Mouse (Mus musculus) stomach, embryonic 15.5 days (tissue): Measurements from ENCODE around the gene Gatb. TPM values are rescaled to one million over a fixed set of nuclear protein-coding genes. Genes with fewer than 3 reads are reported as not detected.

Experiments
- ATAC-seq: fragments of 200-750 bp; cut with Nextera tagmentation; 2 replicates; pipeline ENCODE4 v1.8.0; 2017; ENCODE audit warnings: low read depth, moderate number of reproducible peaks, moderate TSS enrichment; ENCODE audit not compliant: insufficient read depth, low FRiP score
- H3K27ac ChIP-seq: fragments of 300-500 bp; sonication (generic); 2 replicates; pipeline ENCODE4 v1.5.1; 2015; ENCODE audit warnings: mild to moderate bottlenecking, inconsistent platforms
- H3K27me3 ChIP-seq: fragments of 300-500 bp; sonication (generic); replicated peaks from 2 replicates; pipeline ENCODE4 v1.6.1; 2015; ENCODE audit warnings: inconsistent platforms
- H3K36me3 ChIP-seq: fragments of 300-500 bp; sonication (generic); 2 replicates; pipeline ENCODE4 v1.6.1; 2015; ENCODE audit warnings: inconsistent platforms
- H3K4me1 ChIP-seq: fragments of 300-500 bp; sonication (generic); 2 replicates; pipeline ENCODE4 v1.6.1; 2015; ENCODE audit warnings: inconsistent platforms
- H3K4me2 ChIP-seq: fragments of 300-500 bp; sonication (generic); 2 replicates; pipeline ENCODE4 v1.6.1; 2015; ENCODE audit warnings: mild to moderate bottlenecking, inconsistent platforms
- H3K4me3 ChIP-seq: fragments of 300-500 bp; sonication (generic); replicated peaks from 2 replicates; pipeline ENCODE4 v1.5.1; 2015; ENCODE audit warnings: inconsistent platforms
- H3K9ac ChIP-seq: fragments of 300-500 bp; sonication (generic); 2 replicates; pipeline ENCODE4 v1.6.1; 2015; ENCODE audit warnings: inconsistent platforms
- H3K9me3 ChIP-seq: fragments of 300-500 bp; sonication (generic); 2 replicates; pipeline ENCODE4 v1.6.1; 2016; ENCODE audit warnings: inconsistent platforms
- WGBS: fragments of 180-500 bp; shearing (Covaris S2); methylation state at CpG from one replicate; pipeline ENCODE4 v1.1.7; 2015; 5-methylcytosine and 5-hydroxymethylcytosine counted together
- polyA plus RNA-seq: library from polyadenylated mRNA; unstranded; fragments of >200 nt; fragmentation: Nextera tagmentation; extraction: Ambion mirVana; gene quantifications from 2 replicates; pipeline ENCODE4 v1.2.1, GENCODE M21; 2015

Gene Gatb
- polyA plus RNA-seq, 1 experiment from 2014 or later, result 22.2 TPM

DNA sequence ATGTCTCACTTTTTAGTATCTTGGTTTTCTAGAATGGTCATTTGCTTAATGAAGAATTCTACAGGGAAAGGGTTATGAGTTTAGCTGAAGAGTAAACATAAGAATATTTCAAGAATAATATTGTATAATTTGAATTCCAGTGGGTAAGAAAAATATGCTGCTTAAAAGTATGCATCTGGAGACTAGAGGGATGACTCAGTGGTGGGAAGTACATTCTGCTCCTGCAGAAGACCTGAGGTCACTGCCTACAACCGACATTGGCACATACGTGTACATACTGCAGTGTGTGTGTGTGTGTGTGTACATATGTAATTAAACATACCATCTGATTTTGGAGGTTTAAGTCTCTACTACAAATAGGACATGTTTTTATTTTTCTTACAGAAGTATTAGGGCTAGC is 61.7 kb downstream of the Gatb start:
- Histone ChIP-seq H3K27me3 (no peaks in the 10 kb centered on the region), H3K9ac (no peak overlapping the region), H3K27ac (no peak overlapping the region), H3K4me1 (no peaks in the 10 kb centered on the region), H3K4me2 (no peak overlapping the region), H3K36me3 (no peaks in the 10 kb centered on the region), H3K9me3 (no peaks in the 10 kb centered on the region), H3K4me3 (no peak overlapping the region)
- whole genome bisulfite sequencing, result 73% methylated on average over 2 of the region's 2 CpGs
- ATAC-seq, result no peak

DNA sequence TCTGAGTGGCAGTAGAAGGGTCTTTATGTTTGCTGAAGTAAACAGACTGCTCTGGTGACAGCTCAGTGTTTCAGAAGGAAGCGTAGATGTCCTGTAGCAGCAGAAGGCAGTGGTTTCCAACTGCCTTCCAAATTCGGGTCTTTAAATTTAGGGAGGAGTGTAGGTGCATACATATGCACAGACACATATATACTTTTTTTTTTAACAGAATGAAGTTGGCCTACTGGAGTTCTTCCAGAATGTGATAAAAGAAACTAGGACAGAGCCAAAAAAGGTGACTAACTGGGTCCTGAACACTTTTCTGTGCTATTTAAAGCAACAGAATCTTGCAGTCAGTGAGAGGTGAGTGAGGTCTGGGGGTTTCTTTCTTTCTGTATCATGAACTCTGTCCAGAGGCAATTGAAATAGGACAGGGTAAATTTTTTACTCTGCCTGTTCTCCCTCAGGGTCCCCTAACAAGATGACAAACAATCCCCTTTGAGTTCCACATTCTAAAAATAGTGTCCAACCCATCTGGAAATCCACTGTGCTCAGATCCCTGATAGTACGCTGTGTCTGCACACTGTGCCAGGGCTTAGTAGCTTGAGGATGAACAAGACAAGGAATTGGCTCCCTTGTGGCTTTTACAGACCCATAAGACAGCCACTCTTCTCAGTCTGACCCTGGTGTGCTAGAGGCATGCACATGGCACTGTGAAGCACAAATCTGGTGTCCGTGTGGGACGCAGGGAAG is 63.0 kb downstream of the Gatb start:
- WGBS, result 87% methylated on average over 5 of the region's 5 CpGs
- no peak for ATAC-seq
- no peak overlapping the region for H3K27ac ChIP-seq

DNA sequence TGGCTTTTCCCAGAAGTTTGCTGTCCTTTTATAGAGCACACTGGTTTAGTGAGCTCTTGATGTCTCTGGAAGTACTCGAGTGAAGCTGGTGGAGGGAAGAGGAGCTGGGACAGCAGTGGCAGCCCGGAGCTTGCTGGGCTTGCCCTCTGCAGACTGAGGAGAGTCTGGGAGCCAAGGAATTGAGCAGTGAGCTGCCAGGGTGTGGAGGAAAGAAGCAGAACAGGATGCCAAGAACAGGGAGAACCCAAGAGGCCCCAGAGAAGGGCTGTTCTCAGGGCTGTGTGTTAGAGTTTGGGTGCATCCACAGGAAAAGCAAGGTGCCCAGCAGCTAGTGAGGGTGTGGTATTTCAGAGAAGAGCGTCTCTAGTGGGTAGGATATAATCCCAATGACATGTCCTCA is 67.8 kb downstream of the Gatb start:
- H3K36me3 ChIP-seq, result no peaks in the 10 kb centered on the region
- no peaks in the 10 kb centered on the region for H3K9me3 ChIP-seq
- no peaks in the 10 kb centered on the region for H3K4me1 ChIP-seq
- H3K9ac ChIP-seq, result no peak overlapping the region
- H3K27me3 ChIP-seq, result no peaks in the 10 kb centered on the region
- H3K27ac ChIP-seq, result no peak overlapping the region
- ATAC-seq, result no peak
- WGBS, result 78% methylated on average over 3 of the region's 3 CpGs
- H3K4me3 ChIP-seq, result no peak overlapping the region
- no peak overlapping the region for H3K4me2 ChIP-seq

More for the DNA sequence above, 63.0 kb downstream of the Gatb start:
- H3K9me3 ChIP-seq, result no peaks in the 10 kb centered on the region
- no peak overlapping the region for H3K9ac ChIP-seq
- no peak overlapping the region for H3K4me3 ChIP-seq
- H3K36me3 ChIP-seq, result no peaks in the 10 kb centered on the region
- H3K4me2 ChIP-seq, result no peak overlapping the region
- no peaks in the 10 kb centered on the region for H3K27me3 ChIP-seq
- no peaks in the 10 kb centered on the region for H3K4me1 ChIP-seq

DNA sequence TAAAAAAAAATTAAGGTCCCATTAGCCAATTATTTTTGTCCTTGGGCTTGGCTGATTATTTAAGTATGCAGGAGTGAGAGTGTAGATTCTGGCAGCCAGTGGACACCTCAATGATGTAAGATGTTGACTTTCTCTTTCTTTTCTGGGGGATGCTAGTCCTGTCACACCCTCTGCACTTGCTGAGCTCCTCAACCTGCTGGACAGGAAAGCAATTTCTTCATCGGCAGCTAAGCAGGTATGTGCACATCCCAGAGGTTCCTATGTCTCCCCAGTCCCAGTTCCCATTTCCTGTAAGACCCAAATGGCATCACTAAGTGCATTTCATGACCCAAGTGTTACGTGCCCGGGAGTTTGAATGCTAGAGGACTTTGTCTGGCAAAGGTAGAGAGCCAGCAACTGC is 70.9 kb downstream of the Gatb start:
- no peak overlapping the region for H3K9ac ChIP-seq
- H3K4me3 ChIP-seq, result no peak overlapping the region
- no peak for ATAC-seq
- no peaks in the 10 kb centered on the region for H3K36me3 ChIP-seq
- no peaks in the 10 kb centered on the region for H3K9me3 ChIP-seq
- H3K27ac ChIP-seq, result no peak overlapping the region
- WGBS, result 85% methylated on average over 3 of the region's 3 CpGs
- no peaks in the 10 kb centered on the region for H3K27me3 ChIP-seq
- H3K4me2 ChIP-seq, result no peak overlapping the region
- H3K4me1 ChIP-seq, result no peaks in the 10 kb centered on the region

DNA sequence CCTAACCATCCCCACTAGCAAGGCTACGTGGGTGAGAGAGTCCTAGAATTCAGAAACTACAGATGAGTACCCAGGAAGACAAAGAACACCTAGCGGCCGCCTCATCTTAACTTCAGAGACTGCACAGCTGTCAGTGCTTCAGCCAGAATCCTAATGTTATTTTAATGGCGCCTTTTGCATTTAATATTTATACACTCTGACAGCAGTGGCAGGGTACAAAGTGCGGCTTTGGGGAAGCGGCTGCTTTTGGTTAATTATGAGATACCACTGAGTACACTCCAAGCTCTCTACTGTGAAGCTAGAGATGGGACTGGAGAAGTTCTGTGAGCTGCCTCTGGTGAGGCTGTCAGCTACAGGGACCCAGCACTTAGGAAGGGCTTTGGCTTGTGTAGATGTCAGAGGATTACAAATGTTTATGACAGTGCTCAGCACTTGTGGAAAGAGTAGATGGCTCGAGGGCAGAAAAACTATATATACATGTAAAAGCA is 71.6 kb downstream of the Gatb start:
- H3K27ac ChIP-seq, result no peak overlapping the region
- no peak overlapping the region for H3K9ac ChIP-seq
- H3K4me1 ChIP-seq, result no peaks in the 10 kb centered on the region
- ATAC-seq, result no peak
- 59% methylated on average over 7 of the region's 7 CpGs for WGBS
- H3K4me2 ChIP-seq, result no peak overlapping the region
- no peaks in the 10 kb centered on the region for H3K27me3 ChIP-seq
- no peak overlapping the region for H3K4me3 ChIP-seq
- H3K9me3 ChIP-seq, result no peaks in the 10 kb centered on the region
- H3K36me3 ChIP-seq, result no peaks in the 10 kb centered on the region

DNA sequence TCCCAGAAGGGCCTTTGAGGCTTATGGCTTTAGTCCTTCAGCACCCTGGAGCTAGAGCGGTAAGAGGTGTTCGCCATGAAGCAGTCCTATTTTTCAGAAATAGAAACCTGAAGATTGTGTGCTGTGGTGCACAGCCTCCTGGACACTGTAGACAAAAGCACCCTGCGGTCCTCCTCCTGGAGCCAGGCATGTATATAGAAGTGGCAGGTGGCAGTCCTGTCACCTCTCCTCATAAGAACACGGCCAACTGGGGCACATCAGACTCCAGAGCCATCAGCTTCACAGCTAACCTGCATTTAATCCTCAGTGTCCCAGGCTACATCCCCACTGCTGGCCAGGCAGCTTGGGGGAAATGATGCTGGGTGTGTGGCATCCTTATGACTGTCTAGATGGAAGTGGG is 75.3 kb downstream of the Gatb start:
- 92% methylated on average over 4 of the region's 4 CpGs for WGBS
- ATAC-seq, result no peak
- H3K27me3 ChIP-seq, result no peaks in the 10 kb centered on the region
- H3K36me3 ChIP-seq, result no peaks in the 10 kb centered on the region
- no peak overlapping the region for H3K9ac ChIP-seq
- no peak overlapping the region for H3K4me3 ChIP-seq
- no peaks in the 10 kb centered on the region for H3K9me3 ChIP-seq
- no peak overlapping the region for H3K4me2 ChIP-seq
- no peaks in the 10 kb centered on the region for H3K4me1 ChIP-seq
- no peak overlapping the region for H3K27ac ChIP-seq

DNA sequence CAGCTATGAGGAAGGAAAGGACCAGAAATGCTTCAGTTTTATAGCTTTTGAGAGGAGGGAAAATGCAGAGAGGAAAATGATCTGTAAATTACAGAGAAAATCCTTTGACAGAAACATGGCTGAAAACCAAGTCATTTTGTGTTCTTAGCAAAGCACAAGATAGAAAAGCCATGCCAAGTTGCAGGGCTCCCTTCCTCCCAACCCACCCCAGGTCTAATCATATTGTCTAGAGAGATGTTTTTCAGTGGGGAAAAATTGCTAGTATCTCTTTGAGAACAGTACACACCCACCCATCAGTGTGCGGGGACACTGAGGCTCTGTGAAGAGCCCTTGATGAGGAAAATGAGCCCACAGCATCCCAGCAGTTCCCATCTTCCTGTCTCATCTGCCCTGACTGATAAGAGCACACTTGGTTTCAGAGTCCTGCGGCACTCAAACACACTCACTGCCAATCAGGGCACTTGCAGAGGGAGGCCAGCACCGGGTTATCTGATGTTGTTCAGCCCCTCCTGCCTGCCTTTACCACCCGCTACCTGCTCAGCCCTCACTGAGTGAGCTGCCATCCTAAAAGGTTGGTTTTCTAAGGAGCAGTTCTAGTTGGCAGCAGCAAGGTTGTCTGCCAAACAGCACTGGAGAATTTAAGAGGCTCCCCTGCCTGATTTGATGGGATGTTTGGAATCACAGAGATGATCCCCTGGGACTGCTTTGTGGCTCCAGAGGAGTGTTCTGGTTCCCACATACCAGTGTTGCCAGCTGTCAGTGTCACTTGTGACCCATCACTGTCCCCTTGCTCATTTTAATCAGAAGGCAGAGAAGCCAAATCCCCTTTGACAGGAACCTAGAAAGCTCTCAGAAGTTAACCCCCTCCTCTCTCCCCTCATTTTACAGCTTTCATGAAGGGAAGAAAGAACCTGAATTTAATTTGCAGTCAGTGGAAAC is 79.1 kb downstream of the Gatb start:
- Histone ChIP-seq H3K4me1 (no peaks in the 10 kb centered on the region), H3K4me2 (no peak overlapping the region), H3K4me3 (no peak overlapping the region), H3K9ac (no peak overlapping the region), H3K27ac (no peak overlapping the region), H3K27me3 (no peaks in the 10 kb centered on the region), H3K9me3 (no peaks in the 10 kb centered on the region), H3K36me3 (no peaks in the 10 kb centered on the region)
- no peak for ATAC-seq
- WGBS, result 62% methylated on average over 4 of the region's 4 CpGs

DNA sequence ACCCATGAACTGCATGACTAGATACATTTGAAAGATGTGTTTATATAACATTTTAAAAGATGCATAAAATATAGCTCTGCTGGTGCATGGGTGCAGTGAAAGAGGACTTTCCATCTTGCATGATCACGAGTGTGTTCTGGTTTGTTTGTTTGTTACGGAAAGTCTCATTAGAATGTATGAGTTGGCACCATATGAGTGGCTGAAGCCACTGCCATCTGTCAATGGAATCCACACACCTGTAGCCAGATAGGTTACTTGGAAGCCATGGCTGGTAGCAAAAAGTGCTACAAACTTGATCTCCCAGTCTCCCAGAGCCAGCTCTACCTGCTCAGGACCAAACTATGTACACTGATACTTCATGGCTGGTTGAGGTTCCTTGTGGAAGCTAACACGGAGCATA is 81.6 kb downstream of the Gatb start:
- Histone ChIP-seq H3K27ac (no peak overlapping the region), H3K9ac (no peak overlapping the region), H3K4me2 (no peak overlapping the region), H3K4me3 (no peak overlapping the region), H3K4me1 (no peaks in the 10 kb centered on the region), H3K9me3 (no peaks in the 10 kb centered on the region), H3K36me3 (no peaks in the 10 kb centered on the region), H3K27me3 (no peaks in the 10 kb centered on the region)
- 95% methylated on average over 3 of the region's 3 CpGs for WGBS
- ATAC-seq, result no peak

DNA sequence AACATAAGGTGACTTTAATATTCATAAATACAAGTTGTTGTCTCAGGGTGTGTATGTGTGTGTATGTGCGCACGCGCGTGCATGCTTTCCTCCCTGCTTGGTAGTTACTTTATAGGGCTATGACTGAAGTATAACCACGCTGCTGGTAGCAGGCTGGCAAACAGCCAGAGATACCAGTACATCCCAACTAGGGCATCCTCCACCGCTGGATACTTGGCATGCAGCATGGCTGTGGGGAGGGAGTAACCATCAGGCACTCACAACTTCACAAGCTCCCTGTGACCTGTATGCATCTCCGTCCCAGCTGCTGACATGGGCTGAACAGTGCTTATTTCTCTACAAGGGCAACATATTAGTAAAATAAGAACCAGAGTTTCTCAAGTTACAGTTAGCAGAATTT is 85.8 kb downstream of the Gatb start:
- Histone ChIP-seq H3K27ac (no peak overlapping the region), H3K4me1 (no peaks in the 10 kb centered on the region), H3K4me2 (no peak overlapping the region), H3K9ac (no peak overlapping the region), H3K36me3 (no peaks in the 10 kb centered on the region), H3K27me3 (no peaks in the 10 kb centered on the region), H3K4me3 (no peak overlapping the region), H3K9me3 (no peaks in the 10 kb centered on the region)
- WGBS, result 81% methylated on average over 7 of the region's 7 CpGs
- ATAC-seq, result no peak

DNA sequence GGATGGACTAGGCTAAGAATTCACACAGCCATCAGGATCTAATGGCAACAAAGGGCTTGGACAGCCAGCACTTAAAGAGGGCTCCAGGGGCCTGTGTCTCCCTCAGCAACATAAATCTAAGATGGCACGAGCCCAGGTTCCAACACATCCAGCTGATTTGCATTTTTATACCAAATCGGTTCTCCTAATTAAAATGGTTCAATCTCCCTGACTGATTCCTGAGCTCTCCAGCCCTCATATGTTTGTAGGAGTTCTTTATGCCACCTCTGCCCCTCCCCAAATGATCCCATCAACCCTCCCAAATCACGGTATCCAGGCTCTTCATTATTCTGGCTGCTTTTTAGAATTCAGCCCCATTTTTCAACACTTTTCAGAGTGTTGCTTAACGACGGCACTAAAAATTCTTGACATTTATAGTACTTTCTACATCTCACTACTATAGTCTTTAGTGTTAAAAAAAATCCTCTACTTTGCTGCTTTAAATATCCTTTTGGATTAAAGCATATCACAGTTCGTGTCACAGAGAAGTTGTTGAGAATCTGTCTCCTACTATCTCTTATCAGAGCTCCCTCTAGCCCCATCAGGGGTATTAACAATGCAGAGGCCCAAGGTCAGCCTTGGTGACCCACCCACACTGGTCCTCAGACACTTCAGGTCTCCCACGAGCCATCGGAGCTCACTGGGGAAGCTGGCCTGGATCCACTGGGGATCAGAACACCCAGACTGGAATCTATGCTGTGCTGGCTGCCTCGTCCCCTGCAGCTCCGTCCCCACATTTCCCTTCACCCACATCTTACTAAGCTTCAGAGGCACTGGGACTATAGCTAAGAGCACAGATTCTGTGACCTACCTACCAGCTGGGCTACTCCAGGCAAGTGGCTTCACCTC is 88.3 kb downstream of the Gatb start:
- H3K27me3 ChIP-seq, result no peaks in the 10 kb centered on the region
- no peaks in the 10 kb centered on the region for H3K9me3 ChIP-seq
- 0 out of 2 replicates have a peak, but pooled peaks cover 4% of the 10 kb centered on the region for H3K4me1 ChIP-seq
- no peaks in the 10 kb centered on the region for H3K36me3 ChIP-seq
- H3K4me3 ChIP-seq, result no peak overlapping the region
- no peak overlapping the region for H3K4me2 ChIP-seq
- H3K27ac ChIP-seq, result no peak overlapping the region
- ATAC-seq, result no peak
- WGBS, result 73% methylated on average over 10 of the region's 10 CpGs
- no peak overlapping the region for H3K9ac ChIP-seq

DNA sequence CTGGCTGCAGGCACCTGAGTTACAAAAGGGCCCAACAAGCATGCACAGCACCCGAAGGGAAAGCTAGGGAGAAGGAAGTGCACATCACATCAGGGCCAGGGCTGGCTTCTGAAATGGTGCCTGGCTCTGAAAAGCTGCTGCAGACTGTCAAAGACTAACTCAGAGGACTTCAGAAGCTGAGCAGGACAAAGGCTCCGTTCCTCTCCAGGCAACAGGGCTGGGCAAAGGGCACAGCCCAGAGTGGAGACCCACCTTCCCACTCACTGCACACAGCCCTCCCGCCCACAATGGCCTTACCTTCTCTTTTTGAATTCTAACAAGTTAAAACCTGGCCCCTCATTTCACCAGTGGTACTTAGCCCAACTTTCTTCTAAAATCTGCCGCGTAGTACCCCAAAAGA is 89.9 kb downstream of the Gatb start:
- Histone ChIP-seq H3K4me2 (no peak overlapping the region), H3K36me3 (no peaks in the 10 kb centered on the region), H3K9me3 (no peaks in the 10 kb centered on the region), H3K4me1 (0 out of 2 replicates have a peak, but pooled peaks cover 4% of the 10 kb centered on the region), H3K27me3 (no peaks in the 10 kb centered on the region), H3K9ac (no peak overlapping the region), H3K27ac (no peak overlapping the region), H3K4me3 (no peak overlapping the region)
- 75% methylated on average over 5 of the region's 5 CpGs for WGBS
- ATAC-seq, result no peak
